Mouse (Mus musculus) CD4-positive, CD25-positive, alpha-beta regulatory T cell, adult 2 months (primary cell): Measurements from ENCODE around the gene Nrxn2.

Experiments
- DNase-seq: peaks from one replicate; pipeline ENCODE4 v3.0.0-alpha.2; 2012; ENCODE audit warnings: low read depth, low spot score

Gene Nrxn2

DNA sequence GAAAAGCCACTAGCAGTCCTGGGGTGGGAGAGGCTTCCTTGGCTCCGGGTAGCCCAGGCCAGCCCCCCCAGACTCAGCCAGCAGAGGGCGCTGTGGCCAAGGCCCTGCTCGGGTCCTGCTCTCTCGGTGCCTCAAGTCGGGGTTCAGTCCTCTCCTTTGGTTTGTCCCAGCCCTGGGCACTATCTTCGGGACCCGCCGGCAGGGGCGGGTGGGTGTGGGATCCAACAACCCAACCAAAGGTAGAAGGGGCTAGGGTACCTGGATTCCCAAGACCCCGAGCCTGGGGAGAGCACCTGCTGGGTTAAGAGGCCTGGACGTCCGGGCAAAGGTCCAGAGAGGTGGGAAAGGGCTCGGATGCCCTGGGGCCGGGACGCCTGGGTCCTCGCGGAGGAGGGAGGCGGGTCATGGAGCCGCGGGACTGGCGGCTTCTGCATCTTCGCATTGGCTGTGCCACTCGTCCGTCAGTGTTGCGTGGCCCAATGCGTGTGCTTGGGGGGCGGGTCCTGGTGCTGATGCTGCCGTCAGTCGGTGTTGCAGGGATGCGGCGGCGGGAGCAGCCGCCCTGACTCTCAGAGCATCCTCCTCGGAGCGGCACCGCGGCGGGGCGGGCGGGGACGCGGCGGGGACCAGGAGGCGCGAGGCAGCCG is at the start of gene Nrxn2:
Gene Nrxn2 (plus strand): TSS at position 499 of the 647 bp plus-strand sequence.
- DNase-seq, result peak; percentile 97

DNA sequence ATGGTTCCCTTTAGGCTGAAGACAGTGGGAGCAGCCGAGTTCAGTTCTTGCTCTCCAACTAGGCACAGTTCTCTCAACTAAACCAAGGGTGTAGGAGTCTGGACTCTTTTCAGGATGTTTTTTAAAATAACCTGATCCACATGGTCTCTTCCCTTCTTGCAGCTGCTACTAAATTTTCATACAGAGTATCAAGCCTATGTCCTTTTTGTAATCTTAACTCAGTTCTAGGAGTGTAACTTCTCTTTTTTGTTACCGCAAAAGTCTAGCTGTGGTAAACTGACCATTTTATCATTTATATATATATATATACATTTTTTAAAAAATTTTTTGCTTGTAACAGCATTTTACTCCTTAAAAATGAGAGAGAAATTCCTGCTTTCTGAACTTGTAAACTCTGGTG is 48.4 kb upstream of the Nrxn2 start:
- DNase-seq, result no peak

DNA sequence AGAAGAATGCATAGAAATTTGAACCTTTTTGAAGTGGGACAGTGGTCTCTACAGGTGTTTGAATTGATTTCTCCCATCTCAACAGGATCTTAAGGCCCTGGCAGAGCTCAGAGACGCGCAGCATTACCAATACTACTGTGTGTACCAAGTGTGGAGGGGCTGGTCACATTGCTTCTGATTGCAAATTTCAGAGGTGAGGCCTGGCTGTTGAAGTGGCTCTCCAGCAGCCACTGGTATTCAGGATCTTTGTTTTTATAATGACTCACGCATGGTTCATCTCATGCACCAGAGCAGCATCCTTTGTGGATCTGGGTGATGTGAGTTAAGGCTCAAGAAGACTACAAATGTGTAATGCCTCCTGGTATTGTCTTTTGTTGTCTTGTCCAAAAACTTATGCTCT is 46.1 kb upstream of the Nrxn2 start:
- no peak for DNase-seq

DNA sequence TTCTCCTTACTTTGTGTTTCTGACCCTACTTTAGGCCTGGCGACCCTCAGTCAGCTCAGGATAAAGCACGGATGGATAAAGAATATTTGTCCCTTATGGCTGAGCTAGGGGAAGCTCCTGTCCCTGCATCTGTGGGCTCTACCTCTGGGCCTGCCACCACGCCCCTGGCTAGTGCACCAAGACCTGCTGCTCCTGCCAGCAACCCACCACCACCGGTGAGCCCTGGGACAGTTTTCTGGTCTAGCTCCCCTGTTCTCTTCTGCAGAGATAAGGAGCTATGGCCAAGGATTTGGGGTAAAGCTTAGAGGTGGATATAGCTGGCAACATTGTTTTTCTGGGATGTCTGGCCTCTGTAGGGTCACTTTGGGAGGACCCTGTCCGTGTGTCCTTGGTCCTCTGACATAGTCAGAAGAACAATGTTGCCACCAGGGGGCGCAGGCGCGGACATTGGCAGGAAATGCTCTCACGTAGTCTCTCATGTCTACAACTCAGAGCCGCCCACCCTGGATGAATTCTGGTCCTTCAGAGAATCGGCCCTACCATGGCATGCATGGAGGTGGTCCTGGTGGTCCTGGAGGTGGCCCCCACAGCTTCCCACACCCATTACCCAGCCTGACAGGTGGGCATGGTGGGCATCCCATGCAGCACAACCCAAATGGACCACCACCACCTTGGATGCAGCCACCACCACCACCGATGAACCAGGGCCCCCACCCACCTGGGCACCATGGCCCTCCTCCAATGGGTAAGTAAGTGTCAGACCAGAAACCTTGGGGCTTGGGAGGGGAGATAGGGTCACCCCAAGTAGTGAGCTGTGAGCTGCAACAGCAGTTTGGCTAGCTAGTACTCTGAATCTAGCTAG is 44.8 kb upstream of the Nrxn2 start:
- peak; percentile 89 for DNase-seq

DNA sequence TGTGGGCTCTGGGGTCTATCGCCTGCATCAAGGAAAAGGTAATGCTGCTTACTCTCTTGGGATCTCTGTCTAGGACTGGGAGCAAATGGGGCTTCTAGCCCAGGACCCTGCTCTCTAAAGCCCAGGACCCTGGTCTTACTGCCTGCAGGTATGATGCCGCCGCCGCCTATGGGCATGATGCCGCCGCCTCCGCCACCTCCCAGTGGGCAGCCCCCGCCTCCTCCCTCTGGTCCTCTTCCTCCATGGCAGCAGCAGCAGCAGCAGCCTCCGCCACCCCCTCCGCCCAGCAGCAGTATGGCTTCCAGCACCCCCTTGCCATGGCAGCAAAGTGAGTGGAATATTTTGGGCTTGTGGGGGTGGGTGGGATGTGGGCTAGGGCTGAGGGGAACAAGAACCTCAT is 44.0 kb upstream of the Nrxn2 start:
- no peak for DNase-seq

DNA sequence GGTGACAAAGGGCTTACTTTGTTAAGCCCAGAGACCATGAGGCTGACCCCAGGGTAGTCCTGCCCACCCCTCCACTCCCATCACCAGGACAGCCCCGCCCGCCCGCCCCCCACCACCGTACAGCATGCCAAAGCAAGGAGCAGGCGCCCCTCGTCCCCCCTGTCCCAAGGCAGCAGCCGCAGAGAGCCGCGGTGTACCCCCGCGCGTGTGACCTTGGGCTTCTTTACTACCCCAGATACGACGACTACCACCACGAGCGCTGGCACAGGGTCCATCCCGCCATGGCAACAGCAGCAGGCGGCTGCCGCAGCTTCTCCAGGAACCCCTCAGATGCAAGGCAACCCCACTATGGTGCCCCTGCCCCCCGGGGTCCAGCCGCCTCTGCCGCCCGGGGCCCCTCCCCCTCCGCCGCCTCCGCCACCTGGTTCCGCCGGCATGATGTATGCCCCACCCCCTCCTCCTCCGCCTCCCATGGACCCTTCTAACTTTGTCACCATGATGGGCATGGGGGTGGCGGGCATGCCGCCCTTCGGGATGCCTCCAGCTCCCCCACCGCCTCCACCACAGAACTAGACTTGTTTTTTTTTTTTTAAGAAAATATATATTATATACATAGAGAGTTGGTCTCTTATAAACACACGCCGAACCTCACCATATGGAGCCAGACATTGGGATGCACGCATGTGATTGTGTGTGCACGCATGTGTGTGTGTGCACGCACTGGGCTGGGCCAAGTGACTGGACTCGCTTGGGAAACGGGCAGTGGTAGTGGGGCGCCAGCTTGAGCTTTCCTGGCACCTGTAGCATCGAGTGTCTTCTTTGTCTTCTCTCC is 42.9 kb upstream of the Nrxn2 start:
- no peak for DNase-seq

DNA sequence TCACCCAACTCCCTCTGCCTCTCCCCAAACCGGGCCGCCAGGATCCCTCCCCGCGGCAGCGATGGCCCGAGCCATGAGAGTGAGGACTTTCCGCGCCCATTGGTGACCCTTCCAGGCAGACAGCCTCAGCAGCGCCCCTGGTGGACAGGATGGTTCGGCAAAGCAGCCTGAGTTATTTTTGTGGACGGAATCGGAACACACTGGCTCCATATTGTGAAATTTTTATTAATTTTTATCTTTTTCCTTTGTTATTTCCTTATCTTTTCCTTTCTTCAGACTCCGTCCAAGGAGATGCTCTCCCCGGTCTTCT is 42.3 kb upstream of the Nrxn2 start:
- peak; percentile 59 for DNase-seq

DNA sequence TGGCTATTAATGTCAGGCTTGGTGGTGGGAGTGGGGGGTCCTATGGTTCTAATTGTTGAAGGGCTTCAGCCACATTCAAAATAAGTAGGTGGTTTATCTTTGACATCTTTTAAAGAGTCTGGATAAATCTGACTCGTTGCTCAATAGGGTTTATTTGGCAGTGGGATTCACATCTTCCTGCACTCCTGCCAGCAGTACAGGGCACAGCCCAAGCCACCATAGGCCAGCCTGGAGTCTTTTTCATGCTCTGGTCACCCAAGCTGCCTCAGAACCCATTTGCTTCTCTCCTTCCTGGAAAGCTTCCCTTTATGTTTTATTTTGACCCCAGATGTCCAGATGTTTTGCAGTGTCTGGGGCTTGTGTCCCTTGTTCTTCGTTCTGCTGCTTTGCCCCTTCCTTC is 41.9 kb upstream of the Nrxn2 start:
- DNase-seq, result no peak

DNA sequence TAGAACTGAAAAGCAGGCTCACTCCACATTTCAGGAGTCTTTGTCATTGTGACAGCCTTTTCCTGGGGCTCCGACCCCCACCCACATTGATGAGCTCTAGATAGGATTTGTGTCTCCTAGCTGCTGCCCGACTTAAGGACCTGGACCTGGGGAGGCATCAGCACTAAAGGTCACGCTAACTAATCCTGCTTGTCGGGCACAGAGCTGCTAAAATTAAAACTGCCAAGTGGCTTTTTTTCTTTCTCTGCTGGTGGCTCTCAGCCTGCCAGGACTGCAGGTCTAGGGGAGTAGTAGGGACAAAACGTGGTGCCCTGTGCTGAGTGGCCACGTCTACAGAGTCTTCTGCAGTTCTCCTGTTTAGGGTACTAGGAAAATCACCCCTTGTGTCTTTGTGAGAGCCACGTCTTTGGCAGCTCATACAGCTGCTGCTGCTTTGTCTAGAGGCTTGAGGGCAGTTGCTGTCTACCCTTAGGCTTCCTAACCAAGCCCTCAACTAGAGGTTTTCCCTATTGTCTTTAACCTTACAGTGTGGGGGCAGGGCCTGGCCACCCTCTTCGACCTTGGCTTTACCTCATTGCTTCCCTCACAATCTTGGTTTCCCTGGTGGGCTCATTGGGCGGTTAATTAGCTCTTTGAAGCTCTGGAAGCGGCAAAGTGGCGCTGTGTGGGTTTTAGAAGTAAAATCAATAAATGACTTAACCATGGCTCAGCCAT is 41.0 kb upstream of the Nrxn2 start:
- DNase-seq, result no peak

DNA sequence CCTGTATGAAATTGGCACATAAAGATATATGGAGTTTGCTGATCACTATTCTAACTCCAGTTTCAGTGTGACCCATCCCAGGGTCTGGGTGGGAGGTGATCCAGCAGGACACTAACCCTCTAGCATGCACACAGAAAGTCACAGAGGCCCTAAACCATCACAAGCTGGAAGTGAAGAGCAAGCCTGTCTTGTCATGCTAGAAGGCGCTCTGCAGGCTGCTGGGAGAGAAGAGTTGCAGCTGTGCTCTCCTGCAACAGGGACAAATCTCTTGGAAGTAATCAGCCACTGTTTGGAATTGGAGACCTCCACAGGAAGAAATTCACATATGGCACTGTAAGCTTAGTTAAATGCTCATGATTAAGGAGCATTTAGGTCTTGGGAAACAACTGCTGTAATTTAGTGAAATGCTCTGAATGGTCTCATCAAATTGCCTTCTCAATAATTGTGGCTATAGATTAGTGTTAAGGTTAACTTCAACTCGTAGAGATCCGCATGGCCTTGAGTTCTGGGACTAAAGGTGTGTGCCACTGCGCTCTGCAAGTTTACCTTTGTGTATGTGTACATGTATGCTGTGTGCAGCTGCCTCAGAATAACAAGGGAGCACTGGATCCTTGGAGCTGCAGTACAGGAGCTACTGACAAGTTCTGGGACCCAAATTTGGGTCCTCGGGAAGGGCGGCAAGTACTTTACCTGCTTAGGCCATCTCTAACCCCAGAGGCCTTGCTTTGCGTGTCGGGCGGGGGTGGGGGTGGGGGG is 37.9 kb upstream of the Nrxn2 start:
- DNase-seq, result no peak

DNA sequence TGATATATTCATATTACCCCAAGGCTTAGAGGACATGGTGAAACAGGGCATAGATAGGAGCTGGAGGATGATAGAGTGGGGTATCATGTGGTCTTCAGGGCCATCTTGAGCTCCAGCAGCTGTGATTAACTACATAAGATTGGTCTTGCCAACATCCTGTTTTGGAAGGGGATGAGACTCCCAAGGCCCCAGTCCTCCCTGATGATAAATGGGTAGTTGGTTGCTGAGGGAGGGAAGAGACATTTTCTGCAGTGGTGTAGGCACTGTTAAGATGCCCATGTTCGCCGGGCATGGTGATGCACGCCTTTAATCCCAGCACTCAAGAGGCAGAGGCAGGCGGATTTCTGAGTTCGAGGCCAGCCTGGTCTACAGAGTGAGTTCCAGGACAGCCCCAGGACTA is 37.3 kb upstream of the Nrxn2 start:
- DNase-seq, result no peak

DNA sequence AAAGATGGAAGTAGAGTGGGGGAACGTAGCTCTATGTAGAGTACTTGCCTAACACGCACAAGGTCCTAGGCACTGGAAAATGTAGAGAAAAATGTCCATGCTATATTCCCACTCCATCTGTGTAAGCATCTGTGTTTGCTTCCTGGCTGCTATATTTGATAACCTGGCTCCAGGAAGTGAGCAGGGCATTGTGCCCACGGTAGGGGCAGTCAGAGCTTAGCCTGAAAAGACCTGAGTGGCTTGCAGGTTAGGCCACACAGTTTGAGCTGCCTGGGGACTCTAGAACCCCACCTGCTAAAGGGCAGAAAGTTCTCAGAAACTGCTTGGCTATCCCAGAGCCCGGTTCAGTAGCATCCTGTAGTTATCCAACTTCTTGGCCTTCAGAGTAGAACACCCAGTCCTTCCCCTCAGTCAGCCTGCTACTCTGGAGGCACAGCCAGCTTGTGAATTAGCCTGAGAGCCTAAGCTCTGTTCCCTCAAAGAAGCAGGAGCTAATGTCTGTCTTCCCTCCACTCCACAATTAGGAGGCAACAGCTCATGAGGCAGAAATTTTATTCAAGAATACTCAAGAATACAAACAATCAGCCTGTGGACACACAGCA is 36.1 kb upstream of the Nrxn2 start:
- no peak for DNase-seq

DNA sequence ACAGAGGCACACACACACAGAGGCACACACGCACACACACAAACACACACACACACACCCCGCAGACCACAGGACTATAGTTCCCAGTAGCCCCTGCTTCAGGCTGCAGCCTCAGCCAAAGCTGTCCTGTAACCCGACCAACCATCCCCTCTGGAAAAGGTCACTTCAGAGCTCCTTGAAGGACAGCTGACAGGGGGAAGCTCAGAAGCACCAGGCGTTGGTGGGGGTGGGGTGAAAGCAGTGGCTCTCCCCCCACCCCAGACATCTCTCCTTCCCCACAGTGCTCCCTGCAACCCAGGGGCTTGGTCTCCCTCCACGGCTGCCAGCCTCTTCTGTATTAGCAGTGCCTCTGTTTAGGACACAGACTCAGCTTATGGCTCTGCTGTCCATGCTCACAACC is 35.1 kb upstream of the Nrxn2 start:
- no peak for DNase-seq

DNA sequence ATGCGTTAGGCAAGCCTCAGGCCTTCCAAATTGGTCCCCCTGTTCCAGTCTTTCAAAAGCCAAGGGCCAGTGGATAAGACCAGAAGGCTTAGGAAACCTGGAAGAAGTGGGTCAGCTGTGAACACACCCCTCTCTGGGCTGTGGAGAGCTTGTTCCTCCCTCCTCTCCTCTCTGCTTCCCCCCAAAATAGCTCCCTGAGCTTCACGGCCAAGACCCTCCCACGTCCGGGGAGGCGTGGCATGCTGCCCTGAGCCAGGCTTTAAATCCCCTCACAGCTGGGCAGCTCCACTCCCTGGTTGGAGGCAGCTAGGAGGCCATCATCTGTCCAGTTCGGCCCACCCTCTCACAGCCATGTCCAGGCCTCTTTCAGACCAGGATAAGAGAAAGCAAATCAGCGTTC is 34.4 kb upstream of the Nrxn2 start, which contains the start of gene Pygm:
Gene Pygm (plus strand): TSS at position 272 of the 400 bp plus-strand sequence.
- DNase-seq, result no peak

DNA sequence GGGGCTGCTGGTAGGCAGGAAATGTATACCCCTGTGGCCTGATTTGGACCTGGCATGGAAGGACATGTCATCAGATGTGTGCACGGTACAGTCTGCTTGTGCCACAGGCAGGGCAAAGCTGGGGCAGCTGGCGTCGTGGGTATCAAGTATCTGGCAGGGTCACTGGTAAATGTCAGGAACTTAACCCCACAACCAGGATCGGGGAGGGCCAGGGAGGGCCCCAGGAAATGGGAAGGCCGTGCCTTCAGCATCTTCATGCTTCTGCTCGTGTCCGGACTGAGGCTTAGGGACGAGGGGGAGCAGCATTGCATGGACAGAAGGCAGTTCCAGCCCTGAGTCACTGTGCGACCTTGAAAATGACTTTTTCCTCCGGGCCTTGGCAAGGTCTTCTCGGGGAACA is 33.6 kb upstream of the Nrxn2 start:
- DNase-seq, result no peak

DNA sequence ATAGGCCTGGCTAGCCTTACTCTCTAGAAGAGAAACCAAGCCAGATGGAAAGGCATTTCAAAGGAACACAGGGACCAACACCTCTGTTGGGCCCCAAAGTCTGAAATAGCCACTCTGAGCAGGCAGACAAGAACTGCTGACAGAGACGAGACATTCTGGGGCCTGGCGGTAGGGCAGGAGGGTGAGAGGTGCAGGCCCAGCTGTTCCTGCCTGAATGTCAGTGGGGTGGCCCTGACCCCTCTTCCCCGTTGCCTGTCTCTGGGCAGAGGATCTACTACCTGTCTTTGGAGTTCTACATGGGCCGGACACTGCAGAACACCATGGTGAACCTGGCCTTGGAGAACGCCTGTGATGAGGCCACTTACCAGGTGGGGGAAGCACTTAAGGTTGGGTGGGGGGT is 33.1 kb upstream of the Nrxn2 start:
- no peak for DNase-seq

DNA sequence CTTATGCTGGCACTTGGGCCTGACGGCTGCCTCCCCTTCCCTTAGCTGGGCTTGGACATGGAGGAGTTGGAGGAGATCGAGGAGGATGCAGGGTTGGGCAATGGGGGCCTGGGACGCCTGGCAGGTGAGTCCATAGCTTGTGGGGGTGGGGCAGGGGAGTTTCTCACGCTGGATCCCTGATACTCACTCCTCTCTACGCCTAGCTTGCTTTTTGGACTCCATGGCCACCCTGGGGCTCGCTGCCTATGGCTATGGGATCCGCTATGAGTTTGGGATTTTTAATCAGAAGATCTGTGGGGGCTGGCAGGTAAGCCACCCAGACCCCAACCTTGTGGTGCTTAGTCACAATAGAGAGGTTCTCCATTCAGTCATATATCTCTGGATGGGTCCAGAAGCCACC is 32.7 kb upstream of the Nrxn2 start:
- DNase-seq, result no peak

DNA sequence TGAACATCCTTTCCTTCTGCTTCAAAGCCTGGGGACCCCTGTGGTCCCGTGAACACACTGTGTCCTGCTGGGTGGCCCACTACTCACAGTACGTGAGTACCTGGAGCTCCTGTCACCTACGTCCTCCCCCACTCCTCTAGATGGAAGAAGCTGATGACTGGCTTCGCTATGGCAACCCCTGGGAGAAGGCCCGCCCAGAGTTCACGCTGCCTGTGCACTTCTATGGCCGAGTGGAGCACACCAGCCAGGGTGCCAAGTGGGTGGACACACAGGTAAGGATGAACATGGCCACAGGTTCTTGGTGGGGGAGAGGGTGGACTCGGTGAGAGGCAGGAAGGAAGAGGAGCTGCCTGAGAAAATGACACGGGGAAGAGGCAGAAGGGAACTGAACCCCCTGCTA is 32.3 kb upstream of the Nrxn2 start:
- DNase-seq, result no peak

DNA sequence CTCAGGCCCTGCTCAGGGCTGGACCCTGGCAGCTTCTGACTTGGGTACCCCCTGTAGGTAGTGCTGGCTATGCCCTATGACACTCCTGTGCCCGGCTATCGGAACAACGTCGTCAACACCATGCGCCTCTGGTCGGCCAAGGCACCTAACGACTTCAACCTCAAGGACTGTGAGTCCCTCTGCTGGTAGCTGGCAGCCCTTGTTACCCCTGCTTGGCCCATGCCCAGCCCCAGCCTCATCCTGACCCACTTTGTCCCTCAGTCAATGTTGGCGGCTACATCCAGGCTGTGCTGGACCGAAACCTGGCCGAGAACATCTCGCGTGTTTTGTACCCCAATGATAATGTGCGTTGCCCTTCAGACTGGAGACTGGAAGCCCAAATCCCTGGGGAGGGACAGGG is 30.5 kb upstream of the Nrxn2 start:
- DNase-seq, result no peak

DNA sequence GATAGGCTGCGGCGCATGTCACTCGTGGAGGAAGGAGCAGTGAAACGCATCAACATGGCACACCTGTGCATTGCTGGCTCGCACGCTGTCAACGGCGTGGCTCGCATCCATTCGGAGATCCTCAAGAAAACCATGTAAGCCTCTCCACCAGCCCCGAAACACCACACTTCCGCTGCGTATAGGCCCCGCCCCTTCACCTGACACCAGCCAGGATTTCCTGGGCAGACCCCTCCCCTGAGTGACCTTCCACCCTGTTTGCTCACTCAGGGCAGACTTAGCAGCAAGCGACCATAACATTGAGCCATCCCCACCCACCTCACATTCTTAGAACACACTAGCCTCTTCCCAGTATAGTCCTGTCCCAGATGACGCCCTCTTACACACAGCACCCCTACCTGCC is 28.7 kb upstream of the Nrxn2 start:
- peak; percentile 79 for DNase-seq

DNA sequence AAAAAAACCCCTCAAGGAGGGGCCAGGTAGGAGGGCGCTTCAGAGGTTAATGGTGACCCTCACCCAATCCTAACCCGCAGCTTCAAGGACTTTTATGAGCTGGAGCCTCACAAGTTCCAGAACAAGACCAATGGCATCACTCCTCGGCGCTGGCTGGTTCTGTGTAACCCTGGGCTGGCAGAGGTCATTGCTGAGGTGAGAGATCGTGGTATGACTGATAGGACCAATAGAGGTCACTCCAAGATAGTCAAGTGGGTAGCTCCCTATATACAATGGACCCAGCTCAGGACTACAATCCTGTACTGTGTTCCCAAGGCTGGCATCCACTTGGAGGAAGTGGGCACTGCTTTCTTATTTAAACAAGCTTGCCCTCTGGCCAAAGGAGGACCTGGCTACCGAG is 28.3 kb upstream of the Nrxn2 start:
- DNase-seq, result no peak
